Mouse (Mus musculus) limb, embryonic 13.5 days (tissue): ENCODE measurements around the gene Mustn1. TPM values are rescaled to one million over a fixed set of nuclear protein-coding genes. Genes with fewer than 3 reads are reported as not detected.

Experiments
- ATAC-seq: fragments of 200-750 bp; cut with Nextera tagmentation; 2 replicates; pipeline ENCODE4 v1.8.0; 2017; ENCODE audit warnings: low read depth, moderate number of reproducible peaks, moderate TSS enrichment; ENCODE audit not compliant: low FRiP score
- H3K27ac ChIP-seq: fragments of 300-500 bp; sonication (generic); 2 replicates; pipeline ENCODE4 v1.5.1; 2015; ENCODE audit warnings: inconsistent platforms, mild to moderate bottlenecking, moderate library complexity
- H3K27me3 ChIP-seq: fragments of 300-500 bp; sonication (generic); 2 replicates; pipeline ENCODE4 v1.6.1; 2015; ENCODE audit warnings: mild to moderate bottlenecking, inconsistent platforms
- H3K36me3 ChIP-seq: fragments of 300-500 bp; sonication (generic); 2 replicates; pipeline ENCODE4 v1.6.1; 2015; ENCODE audit warnings: inconsistent platforms, mild to moderate bottlenecking, moderate library complexity
- H3K4me1 ChIP-seq: fragments of 300-500 bp; sonication (generic); 2 replicates; pipeline ENCODE4 v1.6.1; 2015; ENCODE audit warnings: inconsistent platforms
- H3K4me2 ChIP-seq: fragments of 300-500 bp; sonication (generic); replicated peaks from 2 replicates; pipeline ENCODE4 v1.6.1; 2015; ENCODE audit warnings: inconsistent platforms, mild to moderate bottlenecking, moderate library complexity
- H3K4me3 ChIP-seq: fragments of 300-500 bp; sonication (generic); 2 replicates; pipeline ENCODE4 v1.5.1; 2015; ENCODE audit warnings: moderate library complexity, mild to moderate bottlenecking, inconsistent platforms
- H3K9ac ChIP-seq: fragments of 300-500 bp; sonication (generic); 2 replicates; pipeline ENCODE4 v1.6.1; 2015; ENCODE audit warnings: mild to moderate bottlenecking, inconsistent platforms
- H3K9me3 ChIP-seq: fragments of 300-500 bp; sonication (generic); 2 replicates; pipeline ENCODE4 v1.6.1; 2016; ENCODE audit warnings: inconsistent platforms
- WGBS: fragments of 180-500 bp; shearing (Covaris S2); methylation state at CpG from one replicate; pipeline ENCODE4 v1.1.7; 2015; 5-methylcytosine and 5-hydroxymethylcytosine counted together
- polyA plus RNA-seq: library from polyadenylated mRNA; unstranded; fragments of >200 nt; fragmentation: Nextera tagmentation; extraction: Ambion mirVana; gene quantifications from 2 replicates; pipeline ENCODE4 v1.2.1, GENCODE M21; 2015

Mustn1 gene
- polyA plus RNA-seq, 1 experiment from 2014 or later = 13.1 TPM

- 79% methylated on average over 3 of the region's 3 CpGs for WGBS
- H3K4me2 ChIP-seq = no peak overlapping the region
- no peak for ATAC-seq
- no peaks in the 10 kb centered on the region for H3K27me3 ChIP-seq
- no peak overlapping the region for H3K27ac ChIP-seq
- H3K9me3 ChIP-seq = no peaks in the 10 kb centered on the region
- H3K36me3 ChIP-seq = peaks cover 13% of the 10 kb centered on the region
- H3K4me3 ChIP-seq = no peak overlapping the region
- peaks cover 14% of the 10 kb centered on the region for H3K4me1 ChIP-seq
- no peak overlapping the region for H3K9ac ChIP-seq
These were observed 2.7 kb downstream of the Mustn1 start for GRCm38 (mm10) chr14:30881718-30882108.

GRCm38 (mm10) chr14:30885298-30885697 lies 6.3 kb downstream of the Mustn1 start:
- peaks cover 8% of the 10 kb centered on the region; the same call in 1 of the 2 replicates for H3K4me1 ChIP-seq
- H3K9ac ChIP-seq = no peak overlapping the region
- no peaks in the 10 kb centered on the region for H3K27me3 ChIP-seq
- no peak overlapping the region for H3K27ac ChIP-seq
- H3K4me2 ChIP-seq = no peak overlapping the region
- no peaks in the 10 kb centered on the region for H3K9me3 ChIP-seq
- 18% methylated on average over 3 of the region's 3 CpGs for WGBS
- H3K36me3 ChIP-seq = no peaks in the 10 kb centered on the region
- no peak for ATAC-seq
- no peak overlapping the region for H3K4me3 ChIP-seq

- Histone ChIP-seq H3K4me2 (no peak within 1 kb of the TSS), H3K36me3 (no peaks in the 10 kb centered on the region), H3K4me1 (peaks cover 8% of the 10 kb centered on the region; the same call in 1 of the 2 replicates), H3K9me3 (no peaks in the 10 kb centered on the region), H3K27ac (no peak within 1 kb of the TSS), H3K4me3 (no peak within 1 kb of the TSS), H3K9ac (no peak within 1 kb of the TSS), H3K27me3 (no peaks in the 10 kb centered on the region)
- no peak for ATAC-seq
- WGBS = 83% methylated on average over 3 of the region's 3 CpGs
These were observed 7.2 kb downstream of the Mustn1 start, which contains the start of gene Itih4 for GRCm38 (mm10) chr14:30886204-30886603. Gene Itih4 (plus strand): TSS chr14:30886476.

GRCm38 (mm10) chr14:30888271-30888732 lies 9.3 kb downstream of the Mustn1 start:
- H3K4me2 ChIP-seq = peak overlapping the region; percentile 40

GRCm38 (mm10) chr14:30899972-30900371 lies 21.0 kb downstream of the Mustn1 start:
- Histone ChIP-seq H3K4me1 (no peaks in the 10 kb centered on the region), H3K36me3 (no peaks in the 10 kb centered on the region), H3K9ac (no peak overlapping the region), H3K4me3 (no peak overlapping the region), H3K4me2 (no peak overlapping the region), H3K27ac (no peak overlapping the region), H3K27me3 (no peaks in the 10 kb centered on the region), H3K9me3 (no peaks in the 10 kb centered on the region)
- no peak for ATAC-seq
- whole genome bisulfite sequencing = 72% methylated on average over 3 of the region's 3 CpGs

More at GRCm38 (mm10) chr14:30888271-30888732, 9.3 kb downstream of the Mustn1 start:
- H3K36me3 ChIP-seq = no peaks in the 10 kb centered on the region
- peaks cover 8% of the 10 kb centered on the region; the same call in 1 of the 2 replicates for H3K4me1 ChIP-seq
- WGBS = 17% methylated on average over 9 of the region's 9 CpGs
- H3K9me3 ChIP-seq = no peaks in the 10 kb centered on the region
- H3K9ac ChIP-seq = no peak overlapping the region
- no peak; the same call in 1 of the 2 replicates for ATAC-seq
- H3K27ac ChIP-seq = no peak overlapping the region
- H3K4me3 ChIP-seq = no peak overlapping the region
- H3K27me3 ChIP-seq = no peaks in the 10 kb centered on the region

GRCm38 (mm10) chr14:30902628-30903027 lies 23.6 kb downstream of the Mustn1 start:
- WGBS = 89% methylated on average over 5 of the region's 5 CpGs

GRCm38 (mm10) chr14:30903036-30903435 lies 24.0 kb downstream of the Mustn1 start:
- WGBS = 60% methylated on average over 3 of the region's 3 CpGs
- Histone ChIP-seq H3K4me3 (no peak overlapping the region), H3K27ac (no peak overlapping the region), H3K4me2 (no peak overlapping the region), H3K9me3 (no peaks in the 10 kb centered on the region), H3K27me3 (no peaks in the 10 kb centered on the region), H3K4me1 (no peaks in the 10 kb centered on the region), H3K36me3 (no peaks in the 10 kb centered on the region), H3K9ac (no peak overlapping the region)
- ATAC-seq = no peak

More at GRCm38 (mm10) chr14:30902628-30903027, 23.6 kb downstream of the Mustn1 start:
- no peak for ATAC-seq
- Histone ChIP-seq H3K9me3 (no peaks in the 10 kb centered on the region), H3K4me3 (no peak overlapping the region), H3K27me3 (no peaks in the 10 kb centered on the region), H3K36me3 (no peaks in the 10 kb centered on the region), H3K27ac (no peak overlapping the region), H3K4me1 (no peaks in the 10 kb centered on the region), H3K9ac (no peak overlapping the region), H3K4me2 (no peak overlapping the region)

- H3K36me3 ChIP-seq = no peaks in the 10 kb centered on the region
- H3K27ac ChIP-seq = no peak overlapping the region
- H3K27me3 ChIP-seq = no peaks in the 10 kb centered on the region
- ATAC-seq = no peak
- H3K4me1 ChIP-seq = no peaks in the 10 kb centered on the region
- WGBS = 89% methylated on average over 8 of the region's 8 CpGs
- H3K4me3 ChIP-seq = no peak overlapping the region
- H3K9me3 ChIP-seq = no peaks in the 10 kb centered on the region
- H3K9ac ChIP-seq = no peak overlapping the region
- no peak overlapping the region for H3K4me2 ChIP-seq
These were observed 25.3 kb downstream of the Mustn1 start for GRCm38 (mm10) chr14:30904307-30904706.

- no peak overlapping the region for H3K9ac ChIP-seq
- no peak overlapping the region for H3K27ac ChIP-seq
- ATAC-seq = no peak
- no peaks in the 10 kb centered on the region for H3K9me3 ChIP-seq
- no peak overlapping the region for H3K4me3 ChIP-seq
- H3K4me1 ChIP-seq = no peaks in the 10 kb centered on the region
- no peak overlapping the region for H3K4me2 ChIP-seq
- WGBS = 91% methylated on average over 6 of the region's 6 CpGs
- H3K36me3 ChIP-seq = no peaks in the 10 kb centered on the region
- no peaks in the 10 kb centered on the region for H3K27me3 ChIP-seq
These were observed 27.0 kb downstream of the Mustn1 start for GRCm38 (mm10) chr14:30906001-30906400.

- Histone ChIP-seq H3K27ac (no peak overlapping the region), H3K36me3 (no peaks in the 10 kb centered on the region), H3K4me3 (no peak overlapping the region), H3K4me2 (no peak overlapping the region), H3K9me3 (no peaks in the 10 kb centered on the region), H3K9ac (no peak overlapping the region), H3K4me1 (no peaks in the 10 kb centered on the region; the same call in 1 of the 2 replicates), H3K27me3 (no peaks in the 10 kb centered on the region)
- ATAC-seq = no peak
- WGBS = 77% methylated on average over 3 of the region's 3 CpGs
These were observed 28.8 kb downstream of the Mustn1 start for GRCm38 (mm10) chr14:30907814-30908265.

GRCm38 (mm10) chr14:30911141-30911540 lies 32.1 kb downstream of the Mustn1 start:
- Histone ChIP-seq H3K27me3 (no peaks in the 10 kb centered on the region), H3K4me3 (no peak overlapping the region), H3K36me3 (no peaks in the 10 kb centered on the region), H3K9me3 (no peaks in the 10 kb centered on the region), H3K27ac (no peak overlapping the region), H3K9ac (no peak overlapping the region), H3K4me1 (peaks cover 3% of the 10 kb centered on the region; the same call in 1 of the 2 replicates), H3K4me2 (no peak overlapping the region)
- 89% methylated on average over 8 of the region's 8 CpGs for WGBS
- ATAC-seq = no peak

- no peak for ATAC-seq
- no peak overlapping the region for H3K4me3 ChIP-seq
These were observed 33.6 kb downstream of the Mustn1 start for GRCm38 (mm10) chr14:30912641-30913040.

GRCm38 (mm10) chr14:30913404-30913803 lies 34.4 kb downstream of the Mustn1 start:
- no peak overlapping the region for H3K9ac ChIP-seq
- no peaks in the 10 kb centered on the region for H3K36me3 ChIP-seq
- no peak for ATAC-seq
- H3K27me3 ChIP-seq = no peaks in the 10 kb centered on the region
- no peak overlapping the region for H3K27ac ChIP-seq
- no peaks in the 10 kb centered on the region for H3K9me3 ChIP-seq
- no peak overlapping the region for H3K4me2 ChIP-seq
- 88% methylated on average over 5 of the region's 5 CpGs for WGBS
- peaks cover 3% of the 10 kb centered on the region; the same call in 1 of the 2 replicates for H3K4me1 ChIP-seq
- no peak overlapping the region for H3K4me3 ChIP-seq

More at GRCm38 (mm10) chr14:30912641-30913040, 33.6 kb downstream of the Mustn1 start:
- no peaks in the 10 kb centered on the region for H3K27me3 ChIP-seq
- no peak overlapping the region for H3K9ac ChIP-seq
- no peak overlapping the region for H3K4me2 ChIP-seq
- 79% methylated on average over 8 of the region's 8 CpGs for WGBS
- H3K36me3 ChIP-seq = no peaks in the 10 kb centered on the region
- no peak overlapping the region for H3K27ac ChIP-seq
- H3K4me1 ChIP-seq = peaks cover 3% of the 10 kb centered on the region; the same call in 1 of the 2 replicates
- no peaks in the 10 kb centered on the region for H3K9me3 ChIP-seq
